ENCODE assay signal across 8 mouse cellular contexts in genomic region chr15:80949431-80949830, GRCm38 (mm10). TPM values are rescaled to one million over a fixed set of nuclear protein-coding genes. Genes with fewer than 3 reads are reported as not detected.
DNase-seq lines count a peak whose midpoint lies in the region; ATAC-seq and TF ChIP-seq lines count a peak whose summit lies in the region.

No protein-coding gene starts in this region.

- 56% methylated on average over 4 of the region's 4 CpGs for WGBS in kidney, embryonic 14.5 days
- WGBS in hindbrain, embryonic 16.5 days = 60% methylated on average over 4 of the region's 4 CpGs
- 63% methylated on average over 4 of the region's 4 CpGs for WGBS in midbrain, embryonic 16.5 days

- no peak overlapping the region for H3K27ac ChIP-seq in kidney, embryonic 14.5 days (ENCODE audit: low read depth, low read length)
- H3K27ac ChIP-seq in bone marrow macrophage, adult 2 months (ENCODE audit: insufficient read depth, low read depth, low read length) = no peak overlapping the region
- no peak overlapping the region for H3K27ac ChIP-seq in hindbrain, embryonic 16.5 days (ENCODE audit: low read depth, low read length)
- H3K27ac ChIP-seq in midbrain, embryonic 16.5 days (ENCODE audit: low read length) = no peak overlapping the region

- TF ChIP-seq CTCF in bone marrow macrophage, adult 2 months (IDR thresholded peaks at IDR 0.05; ENCODE audit: low read depth, low read length) = no peak

- H3K4me3 ChIP-seq in kidney, embryonic 14.5 days (ENCODE audit: low read length) = peak overlapping the region; percentile 85
- H3K4me3 ChIP-seq in bone marrow macrophage, adult 2 months (ENCODE audit: insufficient read depth, low read length) = peak overlapping the region; percentile 90
- H3K4me3 ChIP-seq in hindbrain, embryonic 16.5 days (ENCODE audit: low read length) = peak overlapping the region; percentile 85
- peak overlapping the region; percentile 91 for H3K4me3 ChIP-seq in midbrain, embryonic 16.5 days (ENCODE audit: low read depth, low read length)

- DNase-seq in kidney, adult 9 months = no peak
- DNase-seq in right cerebral cortex, postnatal 10 days (ENCODE audit: low spot score in 2 of 2) = no peak
- DNase-seq in right cerebral cortex, postnatal 14 days = no peak
- no peak for DNase-seq in kidney, postnatal 10 days

- H3K4me2 ChIP-seq in kidney, embryonic 14.5 days (replicated peaks; ENCODE audit: low read depth, low read length) = peak overlapping the region; percentile 78
- H3K4me2 ChIP-seq in hindbrain, embryonic 16.5 days (ENCODE audit: low read length) = peak overlapping the region; percentile 69
- H3K4me2 ChIP-seq in midbrain, embryonic 16.5 days (ENCODE audit: low read length) = peak overlapping the region; percentile 63

- H3K36me3 ChIP-seq in kidney, embryonic 14.5 days (ENCODE audit: control insufficient read depth, insufficient read depth, low read length) = peaks cover 29% of the 10 kb centered on the region
- peaks cover 13% of the 10 kb centered on the region for H3K36me3 ChIP-seq in hindbrain, embryonic 16.5 days (ENCODE audit: control insufficient read depth, insufficient read depth, low read length)
- peaks cover 10% of the 10 kb centered on the region for H3K36me3 ChIP-seq in midbrain, embryonic 16.5 days (ENCODE audit: control insufficient read depth, insufficient read depth, low read length)

- no peak for TF ChIP-seq POLR2A in bone marrow macrophage, adult 2 months (IDR thresholded peaks at IDR 0.05; ENCODE audit: borderline replicate concordance, low read depth, low read length)

- peak overlapping the region; percentile 70; the same call in 1 of the 2 replicates for H3K9ac ChIP-seq in kidney, embryonic 14.5 days (ENCODE audit: low read depth, low read length)
- H3K9ac ChIP-seq in hindbrain, embryonic 16.5 days (ENCODE audit: low read depth, low read length) = 0 out of 2 replicates have a peak overlapping the region, but pooled peaks have one; percentile 16
- no peak overlapping the region for H3K9ac ChIP-seq in midbrain, embryonic 16.5 days (ENCODE audit: low read depth, low read length)

- H3K27me3 ChIP-seq in kidney, embryonic 14.5 days (ENCODE audit: control insufficient read depth, insufficient read depth, low read length) = no peaks in the 10 kb centered on the region
- H3K27me3 ChIP-seq in hindbrain, embryonic 16.5 days (replicated peaks; ENCODE audit: control insufficient read depth, insufficient read depth, low read length) = no peaks in the 10 kb centered on the region
- H3K27me3 ChIP-seq in midbrain, embryonic 16.5 days (ENCODE audit: control insufficient read depth, insufficient read depth, low read depth, low read length) = no peaks in the 10 kb centered on the region

- no peak for ATAC-seq in kidney, embryonic 14.5 days (ENCODE audit: low FRiP score, low TSS enrichment)
- no peak for ATAC-seq in hindbrain, embryonic 16.5 days
- ATAC-seq in midbrain, embryonic 16.5 days = no peak

- H3K9me3 ChIP-seq in kidney, embryonic 14.5 days (ENCODE audit: control insufficient read depth, low read length) = no peaks in the 10 kb centered on the region
- H3K9me3 ChIP-seq in hindbrain, embryonic 16.5 days (ENCODE audit: control insufficient read depth, low read length) = no peaks in the 10 kb centered on the region
- no peaks in the 10 kb centered on the region for H3K9me3 ChIP-seq in midbrain, embryonic 16.5 days (replicated peaks; ENCODE audit: control insufficient read depth, low read length, poor library complexity, severe bottlenecking)

- peaks cover 14% of the 10 kb centered on the region for H3K4me1 ChIP-seq in kidney, embryonic 14.5 days (ENCODE audit: control insufficient read depth, insufficient read depth, low read length)
- peaks cover 13% of the 10 kb centered on the region for H3K4me1 ChIP-seq in bone marrow macrophage, adult 2 months (ENCODE audit: control insufficient read depth, insufficient read depth, low read length)
- H3K4me1 ChIP-seq in hindbrain, embryonic 16.5 days (ENCODE audit: control insufficient read depth, insufficient read depth, low read depth, low read length) = peaks cover 9% of the 10 kb centered on the region
- H3K4me1 ChIP-seq in midbrain, embryonic 16.5 days (ENCODE audit: control insufficient read depth, insufficient read depth, low read length) = peaks cover 9% of the 10 kb centered on the region

RNA-seq across cellular contexts. Expression of gene Adsl, which starts 1.1 kb away (rescaled TPM):
- 141 and 197 TPM in 2 replicates for polyA plus RNA-seq in kidney, embryonic 14.5 days (2014; fragmentation: Nextera tagmentation; extraction: Ambion mirVana)
- polyA plus RNA-seq in bone marrow macrophage, adult 2 months (2012; ENCODE audit: insufficient read depth, insufficient read length, missing spikeins) = 14.2 and 20.7 TPM in 2 replicates
- 116 TPM in 2 replicates for polyA plus RNA-seq in hindbrain, embryonic 16.5 days (2015; fragmentation: Nextera tagmentation; extraction: Ambion mirVana)
- polyA plus RNA-seq in midbrain, embryonic 16.5 days (2015; fragmentation: Nextera tagmentation; extraction: Ambion mirVana) = 99.8 and 102 TPM in 2 replicates

RNA-seq across cellular contexts. Expression of gene Sgsm3, which starts 28.1 kb away (rescaled TPM):
- polyA plus RNA-seq in kidney, embryonic 14.5 days (2014; fragmentation: Nextera tagmentation; extraction: Ambion mirVana) = 17.2 and 17.7 TPM in 2 replicates
- 9.8 and 13.2 TPM in 2 replicates for polyA plus RNA-seq in bone marrow macrophage, adult 2 months (2012; ENCODE audit: insufficient read depth, insufficient read length, missing spikeins)
- 81.8 and 85.1 TPM in 2 replicates for polyA plus RNA-seq in hindbrain, embryonic 16.5 days (2015; fragmentation: Nextera tagmentation; extraction: Ambion mirVana)
- polyA plus RNA-seq in midbrain, embryonic 16.5 days (2015; fragmentation: Nextera tagmentation; extraction: Ambion mirVana) = 74.3 and 84.5 TPM in 2 replicates
